Mouse (Mus musculus): ENCODE data around the gene Slc25a31.

GRCm38 (mm10) chr3:40693435-40693834 is 15.2 kb upstream of the Slc25a31 start:
- no peak for TF ChIP-seq CTCF (IDR thresholded peaks at IDR 0.05; ENCODE audit: control insufficient read depth, insufficient read depth, low read length)
- no peak for TF ChIP-seq POLR2A (IDR thresholded peaks at IDR 0.05; ENCODE audit: borderline replicate concordance, control insufficient read depth, low read depth, low read length)
